Mouse (Mus musculus) olfactory bulb, adult 2 months (tissue): ENCODE data around the gene Vkorc1. TPM values are rescaled to one million over a fixed set of nuclear protein-coding genes. Genes with fewer than 3 reads are reported as not detected.
A peak's percentile ranks its signal among the peaks of the same experiment; 100 is the strongest.

Experiments
- H3K27ac ChIP-seq: fragments of 200-500 bp; 2 replicates; pipeline ENCODE4 v1.5.1; 2012; ENCODE audit warnings: low read depth, low read length; ENCODE audit not compliant: insufficient read depth
- H3K4me1 ChIP-seq: fragments of 200-500 bp; 2 replicates; pipeline ENCODE4 v1.6.1; 2012; ENCODE audit warnings: low read length; ENCODE audit not compliant: control insufficient read depth, insufficient read depth
- H3K4me3 ChIP-seq: fragments of 200-500 bp; 2 replicates; pipeline ENCODE4 v1.5.1; 2012; ENCODE audit warnings: mild to moderate bottlenecking, low read depth, low read length, moderate library complexity; ENCODE audit not compliant: insufficient read depth
- CTCF ChIP-seq: fragments of 200-500 bp; IDR thresholded peaks from 2 replicates; pipeline ENCODE4 v1.5.1; 2012; ENCODE audit warnings: low read depth, mild to moderate bottlenecking, low read length, moderate library complexity; ENCODE audit not compliant: insufficient read depth
- POLR2A ChIP-seq: fragments of 200-500 bp; IDR thresholded peaks from 2 replicates; pipeline ENCODE4 v1.6.1; 2012; ENCODE audit warnings: mild to moderate bottlenecking, low read depth, low read length, moderate library complexity; ENCODE audit not compliant: insufficient read depth
- WGBS: fragments of 180-500 bp; shearing (Covaris S2); methylation state at CpG from one replicate; pipeline ENCODE4 v1.1.7; 2018; 5-methylcytosine and 5-hydroxymethylcytosine counted together
- polyA plus RNA-seq: library from polyadenylated mRNA; stranded (reverse); fragments of >200 nt; gene quantifications from 2 replicates; pipeline ENCODE4 v1.2.4, GENCODE M21; 2012; ENCODE audit warnings: low replicate concordance; ENCODE audit not compliant: missing spikeins, insufficient read depth, insufficient read length

Gene Vkorc1
- polyA plus RNA-seq, 1 experiment = not detected

GRCm38 (mm10) chr7:127922451-127923275 lies 27.2 kb upstream of the Vkorc1 start:
- Histone ChIP-seq H3K4me3 (no peak overlapping the region), H3K27ac (no peak overlapping the region), H3K4me1 (no peaks in the 10 kb centered on the region)
- WGBS = 78% methylated on average over 6 of the region's 6 CpGs
- TF ChIP-seq POLR2A (no peak), CTCF (no peak)

- Histone ChIP-seq H3K4me1 (no peaks in the 10 kb centered on the region), H3K4me3 (no peak overlapping the region), H3K27ac (no peak overlapping the region)
- TF ChIP-seq POLR2A (no peak), CTCF (no peak)
- WGBS = 62% methylated on average over 8 of the region's 8 CpGs
Measured at GRCm38 (mm10) chr7:127921516-127921915, 26.1 kb upstream of the Vkorc1 start.

DNA sequence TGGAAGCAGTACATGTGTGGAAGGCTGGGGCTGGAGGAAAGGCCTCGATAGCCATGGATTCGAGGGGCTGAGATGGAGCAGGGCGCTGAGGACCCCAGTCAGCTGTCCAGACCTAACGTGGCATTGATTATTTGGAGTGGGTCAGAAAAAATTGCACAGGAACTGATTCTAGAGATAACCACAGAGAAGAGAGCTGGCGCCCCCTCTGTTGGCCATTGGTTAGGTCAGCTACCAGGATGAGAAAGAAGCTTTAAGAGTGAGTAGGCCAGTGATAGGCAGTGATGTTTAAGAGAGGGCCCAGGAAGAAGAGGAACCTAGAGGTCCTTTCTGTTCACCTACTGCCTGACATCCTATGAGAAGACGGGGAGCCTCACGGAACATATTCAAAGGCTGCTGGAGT lies 23.9 kb upstream of the Vkorc1 start:
- 76% methylated on average over 7 of the region's 7 CpGs for WGBS
- no peak overlapping the region for H3K4me3 ChIP-seq
- no peaks in the 10 kb centered on the region for H3K4me1 ChIP-seq
- no peak overlapping the region for H3K27ac ChIP-seq
- TF ChIP-seq POLR2A = no peak
- TF ChIP-seq CTCF = no peak

- no peak overlapping the region for H3K4me3 ChIP-seq
- H3K27ac ChIP-seq = no peak overlapping the region
- WGBS = 55% methylated on average over 3 of the region's 3 CpGs
- no peaks in the 10 kb centered on the region; the same call in 1 of the 2 replicates for H3K4me1 ChIP-seq
- TF ChIP-seq CTCF (no peak), POLR2A (no peak)
Measured at GRCm38 (mm10) chr7:127918203-127918602, 22.8 kb upstream of the Vkorc1 start.

DNA sequence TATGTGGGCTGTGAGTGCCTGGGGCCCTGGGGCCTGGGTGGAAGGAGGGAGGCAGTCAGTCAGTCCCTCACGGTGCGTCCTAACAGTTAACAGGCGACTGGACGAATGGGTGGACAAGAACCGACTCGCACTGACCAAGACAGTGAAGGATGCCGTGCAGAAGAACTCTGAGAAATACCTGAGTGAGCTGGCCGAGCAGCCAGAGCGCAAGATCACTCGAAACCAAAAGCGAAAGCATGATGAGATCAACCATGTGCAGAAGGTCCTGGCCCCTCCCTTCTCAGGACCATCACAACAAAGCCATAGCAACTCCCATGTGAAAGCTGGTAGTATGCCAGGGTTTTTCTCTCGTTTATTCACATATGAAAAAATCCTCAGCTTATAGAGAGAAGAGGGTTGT lies 19.9 kb upstream of the Vkorc1 start:
- 93% methylated on average over 12 of the region's 12 CpGs for WGBS
- TF ChIP-seq POLR2A (no peak), CTCF (no peak)
- Histone ChIP-seq H3K27ac (no peak overlapping the region), H3K4me1 (no peaks in the 10 kb centered on the region; the same call in 1 of the 2 replicates), H3K4me3 (no peak overlapping the region)

- Histone ChIP-seq H3K4me1 (no peaks in the 10 kb centered on the region; the same call in 1 of the 2 replicates), H3K27ac (no peak overlapping the region), H3K4me3 (peak overlapping the region; percentile 68)
- WGBS = 25% methylated on average over 4 of the region's 4 CpGs
- TF ChIP-seq CTCF (no peak), POLR2A (no peak)
Measured at GRCm38 (mm10) chr7:127912938-127913337, 17.5 kb upstream of the Vkorc1 start.

GRCm38 (mm10) chr7:127912190-127912871 lies 16.9 kb upstream of the Vkorc1 start, which contains the start of gene Kat8:
Kat8 (plus strand) TSS chr7:127912516.
- WGBS = under 1% methylated on average over 40 of the region's 40 CpGs

DNA sequence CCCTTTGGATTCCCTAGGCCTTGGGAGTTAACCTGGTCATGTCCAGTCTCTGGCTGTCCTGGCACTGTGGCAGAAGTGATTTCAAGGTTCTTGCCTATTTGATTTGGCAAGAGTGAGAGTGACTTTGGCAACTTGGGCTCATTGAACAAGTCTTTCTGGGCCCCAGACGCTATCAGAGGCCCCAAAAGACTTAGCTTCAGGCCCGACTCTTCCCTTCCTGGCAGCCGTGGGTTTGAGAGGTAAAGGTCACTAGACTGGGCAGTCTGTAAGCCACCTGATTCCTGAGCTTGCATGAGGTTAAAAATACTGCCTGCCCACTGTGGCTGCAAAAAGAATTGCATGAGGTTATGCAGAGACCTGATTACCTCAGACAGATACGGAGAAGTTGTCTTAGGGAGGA lies 13.2 kb upstream of the Vkorc1 start:
- no peak for TF ChIP-seq CTCF
- TF ChIP-seq POLR2A = no peak
- H3K4me1 ChIP-seq = peaks cover 12% of the 10 kb centered on the region
- 90% methylated on average over 4 of the region's 4 CpGs for WGBS
- H3K4me3 ChIP-seq = no peak overlapping the region
- H3K27ac ChIP-seq = no peak overlapping the region

More at GRCm38 (mm10) chr7:127912190-127912871, 16.9 kb upstream of the Vkorc1 start, which contains the start of gene Kat8:
- no peaks in the 10 kb centered on the region; the same call in 1 of the 2 replicates for H3K4me1 ChIP-seq
- peak within 1 kb of the TSS; percentile 88 for H3K27ac ChIP-seq
- peak within 1 kb of the TSS; percentile 68 for H3K4me3 ChIP-seq
- TF ChIP-seq CTCF (no peak), POLR2A (peak; percentile 72)

- 91% methylated on average over 12 of the region's 12 CpGs for WGBS
- H3K4me3 ChIP-seq = no peak overlapping the region
- H3K4me1 ChIP-seq = peaks cover 12% of the 10 kb centered on the region
- TF ChIP-seq POLR2A (no peak), CTCF (no peak)
- no peak overlapping the region for H3K27ac ChIP-seq
Measured at GRCm38 (mm10) chr7:127907939-127908338, 12.5 kb upstream of the Vkorc1 start.
